Mouse (Mus musculus): ENCODE data around the gene Myo16.

DNA sequence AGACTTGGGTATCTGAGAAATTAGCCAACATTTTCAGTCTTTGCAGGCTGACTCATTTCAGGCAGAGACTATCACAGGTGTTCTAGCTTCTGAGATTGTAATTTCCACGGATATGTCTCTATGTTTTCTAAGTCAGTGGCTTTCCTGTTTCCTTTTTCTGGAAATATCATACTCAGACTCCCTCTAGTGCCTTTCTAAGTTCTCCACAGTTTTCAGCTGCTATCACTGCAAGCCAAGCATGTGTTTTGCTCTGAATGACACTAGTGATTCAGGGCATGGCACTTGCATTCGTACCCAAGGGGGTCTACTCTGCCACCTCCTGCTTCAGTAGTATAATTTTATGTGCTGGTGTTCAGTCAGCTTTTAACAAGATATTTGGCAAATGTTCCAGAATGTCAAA is 11.2 kb downstream of the Myo16 start:
- no peak for TF ChIP-seq CTCF (IDR thresholded peaks at IDR 0.05; ENCODE audit: low read depth)
- TF ChIP-seq EP300 (IDR thresholded peaks at IDR 0.05; ENCODE audit: low read depth), result no peak
